Mouse (Mus musculus) bone marrow macrophage, adult 2 months (primary cell): ENCODE results near the gene Eno3. TPM values are rescaled to one million over a fixed set of nuclear protein-coding genes. Genes with fewer than 3 reads are reported as not detected.

Experiments
- H3K27ac ChIP-seq: 2 replicates; pipeline ENCODE4 v1.5.1; 2012; ENCODE audit warnings: low read depth, low read length; ENCODE audit not compliant: insufficient read depth
- H3K4me1 ChIP-seq: 2 replicates; pipeline ENCODE4 v1.6.1; 2012; ENCODE audit warnings: low read length; ENCODE audit not compliant: control insufficient read depth, insufficient read depth
- H3K4me3 ChIP-seq: 2 replicates; pipeline ENCODE4 v1.5.1; 2012; ENCODE audit warnings: mild to moderate bottlenecking, low read length, moderate library complexity; ENCODE audit not compliant: insufficient read depth
- CTCF ChIP-seq: IDR thresholded peaks from 2 replicates; pipeline ENCODE4 v1.5.1; 2012; ENCODE audit warnings: low read depth, mild to moderate bottlenecking, low read length, moderate library complexity
- POLR2A ChIP-seq: IDR thresholded peaks from 2 replicates; pipeline ENCODE4 v1.6.1; 2012; ENCODE audit warnings: mild to moderate bottlenecking, low read depth, low read length, borderline replicate concordance
- polyA plus RNA-seq: library from polyadenylated mRNA; stranded (reverse); fragments of >200 nt; gene quantifications from 2 replicates; pipeline ENCODE4 v1.2.4, GENCODE M21; 2012; ENCODE audit not compliant: missing spikeins, insufficient read depth, insufficient read length

Eno3 gene
- 4.7 and 7.4 TPM in 2 replicates for polyA plus RNA-seq

- Histone ChIP-seq H3K27ac (peak within 1 kb of the TSS; percentile 97), H3K4me3 (peak within 1 kb of the TSS; percentile 84), H3K4me1 (peaks cover 32% of the 10 kb centered on the region)
- TF ChIP-seq CTCF (no peak), POLR2A (no peak)
Measured at GRCm38 (mm10) chr11:70656964-70657363, at the start of gene Eno3. Gene Eno3 (plus strand): TSS chr11:70657202.

- peaks cover 1% of the 10 kb centered on the region for H3K4me1 ChIP-seq
- H3K4me3 ChIP-seq, result no peak overlapping the region
- no peak overlapping the region for H3K27ac ChIP-seq
- TF ChIP-seq CTCF (no peak), POLR2A (no peak)
Measured at GRCm38 (mm10) chr11:70607611-70608010, 49.4 kb upstream of the Eno3 start.

- H3K4me1 ChIP-seq, result peaks cover 8% of the 10 kb centered on the region
- no peak overlapping the region for H3K4me3 ChIP-seq
- H3K27ac ChIP-seq, result no peak overlapping the region
- TF ChIP-seq CTCF, result no peak; the same call in 1 of the 2 replicates
- no peak for TF ChIP-seq POLR2A
Measured at GRCm38 (mm10) chr11:70608381-70609066, 48.5 kb upstream of the Eno3 start.

- H3K4me1 ChIP-seq, result peaks cover 18% of the 10 kb centered on the region
- H3K27ac ChIP-seq, result no peak overlapping the region
- no peak for TF ChIP-seq POLR2A
- no peak for TF ChIP-seq CTCF
Measured at GRCm38 (mm10) chr11:70610752-70611151, 46.2 kb upstream of the Eno3 start.

GRCm38 (mm10) chr11:70612505-70612904 lies 44.5 kb upstream of the Eno3 start:
- H3K4me3 ChIP-seq, result no peak overlapping the region
- peaks cover 18% of the 10 kb centered on the region for H3K4me1 ChIP-seq
- H3K27ac ChIP-seq, result no peak overlapping the region
- TF ChIP-seq CTCF, result peak; percentile 18; the same call in 1 of the 2 replicates
- no peak for TF ChIP-seq POLR2A

More at GRCm38 (mm10) chr11:70610752-70611151, 46.2 kb upstream of the Eno3 start:
- no peak overlapping the region for H3K4me3 ChIP-seq

- Histone ChIP-seq H3K4me1 (peaks cover 18% of the 10 kb centered on the region), H3K4me3 (peak overlapping the region; percentile 60), H3K27ac (peak overlapping the region; percentile 74)
- no peak for TF ChIP-seq CTCF
- TF ChIP-seq POLR2A, result no peak; the same call in 1 of the 2 replicates
Measured at GRCm38 (mm10) chr11:70615074-70615473, 41.9 kb upstream of the Eno3 start.

GRCm38 (mm10) chr11:70615516-70616093 lies 41.4 kb upstream of the Eno3 start, which contains the start of gene 4930544D05Rik:
Gene 4930544D05Rik (plus strand): TSS chr11:70615848.
- peak within 1 kb of the TSS; percentile 60 for H3K4me3 ChIP-seq
- TF ChIP-seq CTCF (no peak), POLR2A (no peak)
- H3K4me1 ChIP-seq, result peaks cover 18% of the 10 kb centered on the region
- peak within 1 kb of the TSS; percentile 74 for H3K27ac ChIP-seq

GRCm38 (mm10) chr11:70619101-70619500 lies 37.9 kb upstream of the Eno3 start, which contains the start of gene Chrne:
Gene Chrne (minus strand): TSS chr11:70619216.
- H3K27ac ChIP-seq, result no peak within 1 kb of the TSS
- no peak within 1 kb of the TSS for H3K4me3 ChIP-seq
- no peak for TF ChIP-seq POLR2A
- TF ChIP-seq CTCF, result no peak
- H3K4me1 ChIP-seq, result peaks cover 22% of the 10 kb centered on the region

GRCm38 (mm10) chr11:70621972-70622814 lies 34.8 kb upstream of the Eno3 start:
- Histone ChIP-seq H3K27ac (peak overlapping the region; percentile 40; the same call in 1 of the 2 replicates), H3K4me3 (no peak overlapping the region), H3K4me1 (peaks cover 12% of the 10 kb centered on the region)
- no peak for TF ChIP-seq CTCF
- TF ChIP-seq POLR2A, result no peak
